Mouse (Mus musculus): Measurements from ENCODE around the gene Pafah1b2.

DNA sequence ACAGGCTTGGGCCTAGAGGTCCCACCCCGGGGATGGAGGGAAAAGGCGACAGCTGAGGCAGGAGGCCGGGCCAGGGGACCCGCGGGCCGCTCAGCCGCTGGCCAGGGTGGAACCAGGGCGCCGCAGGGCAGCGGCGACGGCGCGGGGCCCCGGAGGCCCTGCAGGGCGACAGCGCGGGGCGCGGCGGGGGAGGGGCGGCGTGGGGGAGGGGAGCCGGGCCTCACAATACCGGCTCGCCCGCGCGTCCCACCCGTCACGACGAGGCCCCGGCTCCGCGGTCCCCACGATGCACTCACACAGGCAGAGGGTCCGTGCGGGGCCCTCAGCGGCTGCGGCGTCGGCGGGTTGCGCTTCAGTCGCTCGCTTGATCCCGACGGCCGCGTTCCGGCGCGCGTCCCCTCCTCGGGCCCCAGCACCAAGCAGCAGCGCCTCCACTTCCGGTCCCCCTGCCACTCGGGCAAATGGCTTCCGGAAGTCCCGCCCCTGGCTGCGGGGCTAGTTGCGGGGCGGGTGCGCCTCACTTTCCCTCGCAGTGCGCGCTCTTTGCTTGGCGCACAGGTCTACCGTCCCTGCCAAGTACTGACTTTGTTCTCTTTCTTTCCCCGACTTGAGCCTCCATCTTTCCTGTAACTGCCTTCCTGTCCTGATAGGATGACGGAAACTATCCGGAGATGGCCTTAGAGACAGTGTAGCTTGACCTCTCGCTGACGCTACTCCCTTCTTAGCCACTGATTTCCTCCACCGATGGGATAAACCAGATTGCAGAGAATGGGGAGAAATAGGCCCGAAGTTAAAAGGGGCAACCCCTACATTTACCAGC, 27.9 kb downstream of the Pafah1b2 start:
- TF ChIP-seq POLR2A (IDR thresholded peaks at IDR 0.05; ENCODE audit: low read depth, low read length) (peak; percentile 50), CTCF (IDR thresholded peaks at IDR 0.05; ENCODE audit: extremely low read depth, insufficient read length, insufficient replicate concordance, low read depth, low read length) (no peak)
